Mouse (Mus musculus): ENCODE measurements around the gene Bcat1. TPM values are rescaled to one million over a fixed set of nuclear protein-coding genes. Genes with fewer than 3 reads are reported as not detected.

The Bcat1 gene
- polyA plus RNA-seq, 1 experiment from 2014 or later: 1.2 TPM

- WGBS (ENCODE audit: insufficient replicate concordance): 69% methylated on average over 8 of the region's 8 CpGs
- Histone ChIP-seq H3K4me2 (ENCODE audit: low read depth, low read length) (no peak overlapping the region), H3K27me3 (ENCODE audit: control insufficient read depth, insufficient read depth, low read depth, low read length) (no peaks in the 10 kb centered on the region), H3K9ac (ENCODE audit: low read depth, low read length) (no peak overlapping the region), H3K27ac (ENCODE audit: low read length) (no peak overlapping the region), H3K4me3 (ENCODE audit: low read depth, low read length) (no peak overlapping the region), H3K4me1 (ENCODE audit: control insufficient read depth, low read depth, low read length) (no peaks in the 10 kb centered on the region), H3K9me3 (replicated peaks; ENCODE audit: control insufficient read depth, low read length) (no peaks in the 10 kb centered on the region), H3K36me3 (ENCODE audit: control insufficient read depth, insufficient read depth) (no peaks in the 10 kb centered on the region)
- ATAC-seq (ENCODE audit: low read depth): no peak
Measured at GRCm38 (mm10) chr6:144963156-144963555, 112.8 kb downstream of the Bcat1 start.

GRCm38 (mm10) chr6:144962013-144962354 is 114.0 kb downstream of the Bcat1 start:
- H3K27me3 ChIP-seq (ENCODE audit: control insufficient read depth, insufficient read depth, low read depth, low read length): no peaks in the 10 kb centered on the region
- WGBS (ENCODE audit: insufficient replicate concordance): 52% methylated on average over 4 of the region's 4 CpGs
- no peak overlapping the region for H3K27ac ChIP-seq (ENCODE audit: low read length)
- ATAC-seq (ENCODE audit: low read depth): no peak
- no peak overlapping the region for H3K9ac ChIP-seq (ENCODE audit: low read depth, low read length)
- H3K4me2 ChIP-seq (ENCODE audit: low read depth, low read length): no peak overlapping the region
- H3K4me3 ChIP-seq (ENCODE audit: low read depth, low read length): no peak overlapping the region
- H3K4me1 ChIP-seq (ENCODE audit: control insufficient read depth, low read depth, low read length): no peaks in the 10 kb centered on the region
- H3K9me3 ChIP-seq (replicated peaks; ENCODE audit: control insufficient read depth, low read length): no peaks in the 10 kb centered on the region
- no peaks in the 10 kb centered on the region for H3K36me3 ChIP-seq (ENCODE audit: control insufficient read depth, insufficient read depth)

- Histone ChIP-seq H3K27me3 (ENCODE audit: control insufficient read depth, insufficient read depth, low read depth, low read length) (no peaks in the 10 kb centered on the region), H3K9ac (ENCODE audit: low read depth, low read length) (no peak overlapping the region), H3K4me1 (ENCODE audit: control insufficient read depth, low read depth, low read length) (no peaks in the 10 kb centered on the region), H3K9me3 (replicated peaks; ENCODE audit: control insufficient read depth, low read length) (no peaks in the 10 kb centered on the region), H3K4me2 (ENCODE audit: low read depth, low read length) (no peak overlapping the region), H3K4me3 (ENCODE audit: low read depth, low read length) (no peak overlapping the region), H3K27ac (ENCODE audit: low read length) (no peak overlapping the region), H3K36me3 (ENCODE audit: control insufficient read depth, insufficient read depth) (no peaks in the 10 kb centered on the region)
- no peak for ATAC-seq (ENCODE audit: low read depth)
- 76% methylated on average over 25 of the region's 25 CpGs for WGBS (ENCODE audit: insufficient replicate concordance)
Measured at GRCm38 (mm10) chr6:144961253-144962012, 114.6 kb downstream of the Bcat1 start.

DNA sequence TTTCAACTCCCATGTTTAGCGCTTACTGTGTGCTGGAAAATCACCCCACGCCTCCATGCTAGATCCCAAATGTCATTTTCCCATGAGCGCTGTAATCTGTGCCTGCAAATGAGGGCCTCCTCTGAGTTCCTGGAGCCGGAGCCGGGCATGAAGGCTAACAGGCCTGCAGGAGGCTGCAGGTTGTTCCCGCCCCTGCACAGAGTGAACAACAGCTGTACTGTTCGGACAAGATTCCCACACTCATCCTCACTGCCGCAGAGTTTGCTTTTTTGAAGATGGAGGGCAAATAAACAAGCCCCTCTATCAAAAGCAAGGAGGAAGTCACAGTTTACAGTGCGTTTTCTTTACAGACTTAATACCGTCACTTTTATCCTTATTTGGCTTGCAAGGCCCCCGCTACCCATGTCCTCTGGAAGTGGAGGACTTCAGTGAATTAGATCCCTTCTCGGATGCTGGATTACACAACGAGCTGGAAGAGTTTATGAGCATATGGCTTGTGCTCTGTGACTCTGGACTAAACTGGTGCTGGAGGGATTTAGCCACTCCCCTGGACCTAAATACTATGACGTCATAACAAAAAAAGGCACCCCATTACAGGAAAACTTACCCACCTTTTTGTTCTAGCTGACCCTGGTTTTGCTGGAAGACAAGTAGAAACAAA is 120.0 kb downstream of the Bcat1 start:
- Histone ChIP-seq H3K9ac (ENCODE audit: low read depth, low read length) (no peak overlapping the region), H3K9me3 (replicated peaks; ENCODE audit: control insufficient read depth, low read length) (no peaks in the 10 kb centered on the region), H3K4me2 (ENCODE audit: low read depth, low read length) (no peak overlapping the region), H3K27me3 (ENCODE audit: control insufficient read depth, insufficient read depth, low read depth, low read length) (no peaks in the 10 kb centered on the region), H3K4me1 (ENCODE audit: control insufficient read depth, low read depth, low read length) (no peaks in the 10 kb centered on the region), H3K36me3 (ENCODE audit: control insufficient read depth, insufficient read depth) (no peaks in the 10 kb centered on the region), H3K27ac (ENCODE audit: low read length) (no peak overlapping the region), H3K4me3 (ENCODE audit: low read depth, low read length) (no peak overlapping the region)
- ATAC-seq (ENCODE audit: low read depth): no peak
- WGBS (ENCODE audit: insufficient replicate concordance): 68% methylated on average over 14 of the region's 14 CpGs

- H3K9ac ChIP-seq (ENCODE audit: low read depth, low read length): no peak overlapping the region
- no peak for ATAC-seq (ENCODE audit: low read depth)
Measured at GRCm38 (mm10) chr6:144952885-144953284, 123.1 kb downstream of the Bcat1 start.

GRCm38 (mm10) chr6:144944435-144945365 is 131.3 kb downstream of the Bcat1 start:
- peak; percentile 37; the same call in 1 of the 2 replicates for ATAC-seq (ENCODE audit: low read depth)
- Histone ChIP-seq H3K9ac (ENCODE audit: low read depth, low read length) (no peak overlapping the region), H3K27me3 (ENCODE audit: control insufficient read depth, insufficient read depth, low read depth, low read length) (no peaks in the 10 kb centered on the region), H3K36me3 (ENCODE audit: control insufficient read depth, insufficient read depth) (no peaks in the 10 kb centered on the region), H3K27ac (ENCODE audit: low read length) (no peak overlapping the region), H3K4me1 (ENCODE audit: control insufficient read depth, low read depth, low read length) (no peaks in the 10 kb centered on the region; the same call in 1 of the 2 replicates), H3K4me3 (ENCODE audit: low read depth, low read length) (no peak overlapping the region), H3K9me3 (replicated peaks; ENCODE audit: control insufficient read depth, low read length) (no peaks in the 10 kb centered on the region), H3K4me2 (ENCODE audit: low read depth, low read length) (no peak overlapping the region)
- 54% methylated on average over 10 of the region's 10 CpGs for WGBS (ENCODE audit: insufficient replicate concordance)

More at GRCm38 (mm10) chr6:144952885-144953284, 123.1 kb downstream of the Bcat1 start:
- Histone ChIP-seq H3K9me3 (replicated peaks; ENCODE audit: control insufficient read depth, low read length) (no peaks in the 10 kb centered on the region), H3K4me2 (ENCODE audit: low read depth, low read length) (no peak overlapping the region), H3K36me3 (ENCODE audit: control insufficient read depth, insufficient read depth) (no peaks in the 10 kb centered on the region), H3K27ac (ENCODE audit: low read length) (no peak overlapping the region), H3K4me3 (ENCODE audit: low read depth, low read length) (no peak overlapping the region), H3K27me3 (ENCODE audit: control insufficient read depth, insufficient read depth, low read depth, low read length) (no peaks in the 10 kb centered on the region), H3K4me1 (ENCODE audit: control insufficient read depth, low read depth, low read length) (no peaks in the 10 kb centered on the region)
- 63% methylated on average over 6 of the region's 6 CpGs for WGBS (ENCODE audit: insufficient replicate concordance)

Other genes starting within 250 kb of the Bcat1 start
- gene Lrmp, start 39.5 kb upstream of the Bcat1 start, polyA plus RNA-seq (2015; fragmentation: Nextera tagmentation; extraction: Ambion mirVana): 16.1 and 17.5 TPM in 2 replicates
- 0.12 and 0.13 TPM in 2 replicates for gene Casc1, start 134.8 kb upstream of the Bcat1 start, polyA plus RNA-seq (2015; fragmentation: Nextera tagmentation; extraction: Ambion mirVana)
- 18.6 and 19.9 TPM in 2 replicates for gene Etfrf1, start 134.9 kb upstream of the Bcat1 start, polyA plus RNA-seq (2015; fragmentation: Nextera tagmentation; extraction: Ambion mirVana)
- gene Kras, start 174.1 kb upstream of the Bcat1 start, polyA plus RNA-seq (2015; fragmentation: Nextera tagmentation; extraction: Ambion mirVana): 41.1 and 44.1 TPM in 2 replicates

Measured in liver, embryonic 16.5 days (tissue).